Mouse (Mus musculus): Measurements from ENCODE around the gene Des. TPM values are rescaled to one million over a fixed set of nuclear protein-coding genes. Genes with fewer than 3 reads are reported as not detected.

Gene Des
- total RNA-seq, 2 experiments from 2014 or later = 2,035 to 2,198 TPM

- H3K4me3 ChIP-seq = no peak overlapping the region
- intact Hi-C loops (cut with DNase I) = loop anchor here (5.0 kb wide), 1 partner anchor 38 kb away; no protein-coding TSS in a partner anchor
- H3K27ac ChIP-seq = peak overlapping the region; percentile 31; the same call in 1 of the 2 replicates
- DNase-seq = no peak
- no peak for TF ChIP-seq CTCF (IDR thresholded peaks at IDR 0.05)
Measured at GRCm38 (mm10) chr1:75409950-75410349, 49.8 kb downstream of the Des start.

- intact Hi-C loops (cut with DNase I) = no loop called here
- TF ChIP-seq CTCF (IDR thresholded peaks at IDR 0.05) = no peak
- H3K27ac ChIP-seq = peak overlapping the region; percentile 75; the same call in 1 of the 2 replicates
- no peak for DNase-seq
- no peak overlapping the region for H3K4me3 ChIP-seq
Measured at GRCm38 (mm10) chr1:75412196-75412595, 52.1 kb downstream of the Des start.

DNA sequence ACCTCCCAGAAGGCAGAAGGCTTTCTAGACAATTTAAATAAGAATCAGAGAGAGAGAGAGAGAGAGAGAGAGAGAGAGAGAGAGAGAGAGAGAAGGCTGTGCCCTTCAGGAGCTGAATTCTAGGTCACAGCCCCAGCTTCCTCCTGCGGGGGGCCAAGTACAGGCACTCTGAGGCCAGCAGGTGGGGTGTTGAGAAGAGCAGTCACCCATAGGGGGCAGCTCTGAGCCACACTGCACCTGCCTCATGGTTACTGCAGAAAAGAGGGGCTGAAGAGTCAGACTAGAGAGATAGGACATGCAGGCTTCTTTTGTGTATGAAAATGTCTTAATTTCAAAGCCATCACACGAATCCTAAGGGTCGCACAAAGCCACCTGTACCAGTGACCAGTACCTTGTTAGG, 53.6 kb downstream of the Des start:
- peak overlapping the region; percentile 75 for H3K27ac ChIP-seq
- peak; percentile 82 for TF ChIP-seq CTCF (IDR thresholded peaks at IDR 0.05)
- intact Hi-C loops (cut with DNase I) = no loop called here
- no peak overlapping the region for H3K4me3 ChIP-seq
- peak; percentile 79 for DNase-seq

Other genes starting within 250 kb of the Des start
- gene Nhej1, start 235.1 kb upstream of the Des start, total RNA-seq (2021) = 1 to 10 TPM; 4.5 to 6.6 TPM
- gene Slc23a3, start 226.4 kb upstream of the Des start, total RNA-seq (2021) = not detected
- 10 to 100 TPM; 14.0 to 14.4 TPM for gene Cnppd1, start 217.6 kb upstream of the Des start, total RNA-seq (2021)
- 10 to 100 TPM in 1 of 2 experiments, 1 to 10 TPM in 1; 7.7 to 11.5 TPM for gene Retreg2, start 217.6 kb upstream of the Des start, total RNA-seq (2021)
- 10 to 100 TPM; 14.6 to 17.7 TPM for gene Zfand2b, start 191.7 kb upstream of the Des start, total RNA-seq (2021)
- gene Abcb6, start 179.9 kb upstream of the Des start, total RNA-seq (2021) = 10 to 100 TPM; 18.9 to 20.4 TPM
- gene Ankzf1, start 168.2 kb upstream of the Des start, total RNA-seq (2021) = 1 to 10 TPM; 5.5 to 5.9 TPM
- 100 to 1,000 TPM; 107 to 113 TPM for gene Atg9a, start 168.1 kb upstream of the Des start, total RNA-seq (2021)
- 1 to 10 TPM; 1.0 to 1.5 TPM for gene Glb1l, start 149.5 kb upstream of the Des start, total RNA-seq (2021)
- 10 to 100 TPM; 18.8 to 20.2 TPM for gene Stk16, start 149.5 kb upstream of the Des start, total RNA-seq (2021)
- 1,000 to 10,000 TPM; 1,043 to 1,330 TPM for gene Tuba4a, start 140.5 kb upstream of the Des start, total RNA-seq (2021)
- gene A630095N17Rik, start 128.2 kb upstream of the Des start, total RNA-seq (2021) = not detected
- gene Dnajb2, start 123.9 kb upstream of the Des start, total RNA-seq (2021) = 10 to 100 TPM; 83.2 to 88.9 TPM
- gene Ptprn, start 95.8 kb upstream of the Des start, total RNA-seq (2021) = not detected
- not detected for gene Resp18, start 81.9 kb upstream of the Des start, total RNA-seq (2021)
- gene Dnpep, start 42.3 kb upstream of the Des start, total RNA-seq (2021) = 10 to 100 TPM; 40.9 to 49.6 TPM
- gene Speg, start 15.0 kb downstream of the Des start, total RNA-seq (2021) = 100 to 1,000 TPM; 268 to 311 TPM
- 10 to 100 TPM; 41.1 to 42.7 TPM for gene Gmppa, start 75.6 kb downstream of the Des start, total RNA-seq (2021)
- not detected for gene Asic4, start 90.1 kb downstream of the Des start, total RNA-seq (2021)
- gene Chpf, start 119.0 kb downstream of the Des start, total RNA-seq (2021) = 1 to 10 TPM; 3.0 to 6.2 TPM
- not detected for gene Tmem198, start 119.2 kb downstream of the Des start, total RNA-seq (2021)
- 10 to 100 TPM; 28.4 to 41.4 TPM for gene Obsl1, start 146.1 kb downstream of the Des start, total RNA-seq (2021)
- 1 to 10 TPM; 1.3 to 2.2 TPM for gene Inha, start 146.7 kb downstream of the Des start, total RNA-seq (2021)
- gene Stk11ip, start 161.2 kb downstream of the Des start, total RNA-seq (2021) = 1 to 10 TPM; 6.2 to 8.4 TPM
- gene Slc4a3, start 185.9 kb downstream of the Des start, total RNA-seq (2021) = 10 to 100 TPM in 1 of 2 experiments, 1 to 10 TPM in 1; 7.2 to 11.9 TPM